Mouse (Mus musculus): ENCODE results near the gene Snx14.
A peak's percentile ranks its signal among the peaks of the same experiment; 100 is the strongest.

The Snx14 gene

GRCm38 (mm10) chr9:88380542-88380941 lies 58.2 kb downstream of the Snx14 start:
- no peak for DNase-seq (ENCODE audit: low spot score)

- no peak for DNase-seq (ENCODE audit: low spot score)
These were observed 58.7 kb downstream of the Snx14 start for GRCm38 (mm10) chr9:88380076-88380475.

GRCm38 (mm10) chr9:88379057-88379456 lies 59.7 kb downstream of the Snx14 start:
- no peak for DNase-seq (ENCODE audit: low spot score)

GRCm38 (mm10) chr9:88377483-88377882 lies 61.3 kb downstream of the Snx14 start:
- no peak for DNase-seq (ENCODE audit: low spot score)

- no peak for DNase-seq (ENCODE audit: low spot score)
These were observed 65.8 kb downstream of the Snx14 start for GRCm38 (mm10) chr9:88373001-88373400.

GRCm38 (mm10) chr9:88371201-88371600 lies 67.6 kb downstream of the Snx14 start:
- no peak for DNase-seq (ENCODE audit: low spot score)

- DNase-seq (ENCODE audit: low spot score), result no peak
These were observed 69.1 kb downstream of the Snx14 start for GRCm38 (mm10) chr9:88369666-88370065.

GRCm38 (mm10) chr9:88368476-88368875 lies 70.3 kb downstream of the Snx14 start:
- no peak for DNase-seq (ENCODE audit: low spot score)

- no peak for DNase-seq (ENCODE audit: low spot score)
These were observed 71.0 kb downstream of the Snx14 start for GRCm38 (mm10) chr9:88367751-88368150.

GRCm38 (mm10) chr9:88367322-88367721 lies 71.4 kb downstream of the Snx14 start:
- no peak for DNase-seq (ENCODE audit: low spot score)

- no peak for DNase-seq (ENCODE audit: low spot score)
These were observed 71.9 kb downstream of the Snx14 start for GRCm38 (mm10) chr9:88366819-88367218.

GRCm38 (mm10) chr9:88366308-88366707 lies 72.5 kb downstream of the Snx14 start:
- DNase-seq (ENCODE audit: low spot score), result no peak

GRCm38 (mm10) chr9:88363102-88363501 lies 75.7 kb downstream of the Snx14 start:
- no peak for DNase-seq (ENCODE audit: low spot score)

GRCm38 (mm10) chr9:88362055-88362850 lies 76.5 kb downstream of the Snx14 start:
- DNase-seq (ENCODE audit: low spot score), result peak; percentile 15

GRCm38 (mm10) chr9:88361211-88361909 lies 77.4 kb downstream of the Snx14 start:
- DNase-seq (ENCODE audit: low spot score), result no peak

- no peak for DNase-seq (ENCODE audit: low spot score)
These were observed 79.6 kb downstream of the Snx14 start for GRCm38 (mm10) chr9:88359140-88359539.

- no peak for DNase-seq (ENCODE audit: low spot score)
These were observed 81.6 kb downstream of the Snx14 start for GRCm38 (mm10) chr9:88357173-88357572.

GRCm38 (mm10) chr9:88353459-88353858 lies 85.3 kb downstream of the Snx14 start:
- no peak for DNase-seq (ENCODE audit: low spot score)

- no peak for DNase-seq (ENCODE audit: low spot score)
These were observed 86.0 kb downstream of the Snx14 start for GRCm38 (mm10) chr9:88352741-88353140.

GRCm38 (mm10) chr9:88351163-88351562 lies 87.6 kb downstream of the Snx14 start:
- DNase-seq (ENCODE audit: low spot score), result no peak

- no peak for DNase-seq (ENCODE audit: low spot score)
These were observed 88.4 kb downstream of the Snx14 start for GRCm38 (mm10) chr9:88350317-88350716.

GRCm38 (mm10) chr9:88348623-88349022 lies 90.1 kb downstream of the Snx14 start:
- DNase-seq (ENCODE audit: low spot score), result no peak

GRCm38 (mm10) chr9:88346857-88347256 lies 91.9 kb downstream of the Snx14 start:
- DNase-seq (ENCODE audit: low spot score), result no peak

Data from embryo, embryonic 10.5 days (tissue).